Mouse (Mus musculus) ES-E14 (cell line): Measurements from ENCODE around the gene Gemin7. TPM values are rescaled to one million over a fixed set of nuclear protein-coding genes. Genes with fewer than 3 reads are reported as not detected.

Source experiments
- DNase-seq: peaks from one replicate; pipeline ENCODE4 v3.0.0-alpha.2; 2013; ENCODE audit warnings: low read depth, low spot score
- H3K27ac ChIP-seq: 2 replicates; pipeline ENCODE4 v1.5.1; 2012; ENCODE audit warnings: low read depth, mild to moderate bottlenecking, low read length, moderate library complexity, mixed read lengths; ENCODE audit not compliant: poor library complexity, insufficient read depth, severe bottlenecking
- H3K36me3 ChIP-seq: 2 replicates; pipeline ENCODE4 v1.6.1; 2012; ENCODE audit warnings: mild to moderate bottlenecking, low read length, moderate library complexity, mixed read lengths; ENCODE audit not compliant: control insufficient read depth, poor library complexity, insufficient read depth, severe bottlenecking
- H3K4me1 ChIP-seq, 2 experiments: fragments of 150-350 bp in 1 of 2; sonication (generic) in 1 of 2; 2 replicates each; pipeline ENCODE4 v1.6.1; 2012; ENCODE audit warnings: low read length in 2 of 2, mild to moderate bottlenecking in 1 of 2, mixed read lengths in 1 of 2; ENCODE audit not compliant: control insufficient read depth in 2 of 2, insufficient read depth in 2 of 2, poor library complexity in 1 of 2
- H3K4me3 ChIP-seq, 2 experiments: fragments of 150-350 bp in 1 of 2; sonication (generic) in 1 of 2; 2 replicates each; pipeline ENCODE4 v1.5.1; 2012; ENCODE audit warnings: low read length in 2 of 2, low read depth in 1 of 2, mild to moderate bottlenecking in 1 of 2, mixed read lengths in 1 of 2; ENCODE audit not compliant: insufficient read depth in 1 of 2, poor library complexity in 1 of 2, severe bottlenecking in 1 of 2
- H3K9ac ChIP-seq: 2 replicates; pipeline ENCODE4 v1.6.1; 2012; ENCODE audit warnings: low read depth, mild to moderate bottlenecking, low read length, mixed read lengths; ENCODE audit not compliant: poor library complexity, insufficient read depth, severe bottlenecking
- H3K9me3 ChIP-seq: fragments of 150-350 bp; sonication (generic); 2 replicates; pipeline ENCODE4 v1.6.1; 2012; ENCODE audit warnings: low read depth, mild to moderate bottlenecking, low read length; ENCODE audit not compliant: control insufficient read depth, insufficient read depth
- CHD2 ChIP-seq: IDR thresholded peaks from 2 replicates; pipeline ENCODE4 v1.6.1; 2014; ENCODE audit warnings: mild to moderate bottlenecking, low read depth, low read length, inconsistent platforms
- HCFC1 ChIP-seq: IDR thresholded peaks from 2 replicates; pipeline ENCODE4 v1.6.1; 2012; ENCODE audit warnings: low read length, inconsistent platforms, borderline replicate concordance; ENCODE audit not compliant: insufficient read depth
- MAFK ChIP-seq: IDR thresholded peaks from 2 replicates; pipeline ENCODE4 v1.6.1; 2014; ENCODE audit warnings: mild to moderate bottlenecking, low read depth, low read length, inconsistent platforms; ENCODE audit not compliant: insufficient read depth
- ZC3H11A ChIP-seq: IDR thresholded peaks from 2 replicates; pipeline ENCODE4 v1.6.1; 2012; ENCODE audit warnings: low read depth, mild to moderate bottlenecking, inconsistent platforms, low read length, borderline replicate concordance
- ZNF384 ChIP-seq: IDR thresholded peaks from 2 replicates; pipeline ENCODE4 v1.6.1; 2012; ENCODE audit warnings: low read depth, low read length, inconsistent platforms
- in situ Hi-C, 2 experiments: fragments of 600-800 bp; cut with MboI; formaldehyde crosslinking; loops; one replicate each; pipeline ENCODE4 v1.15.1; 2025; ENCODE audit warnings: low sequenced_read_pairs in 2 of 2, inconsistent platforms in 1 of 2; ENCODE audit not compliant: unreplicated experiment in 2 of 2
- total RNA-seq: library from RNA; depleted of rRNA; stranded (reverse); fragments of 300-350 nt; gene quantifications from 2 replicates; pipeline ENCODE4 v1.2.3, GENCODE M21; 2012

Gene Gemin7
- total RNA-seq, 1 experiment = 54.2 TPM

GRCm38 (mm10) chr7:19561765-19562642, 15.4 kb downstream of the Gemin7 start:
- Histone ChIP-seq H3K4me3 (peak overlapping the region; percentile 81 to 92), H3K36me3 (peaks cover 22% of the 10 kb centered on the region), H3K4me1 (peaks cover 2 to 8% of the 10 kb centered on the region in 2 experiments; a peak in 1 of 4 replicates), H3K9ac (peak overlapping the region; percentile 90), H3K27ac (0 out of 2 replicates have a peak overlapping the region, but pooled peaks have one; percentile 41), H3K9me3 (no peaks in the 10 kb centered on the region)
- TF ChIP-seq ZNF384 (no peak), ZC3H11A (peak; percentile 100), MAFK (no peak), HCFC1 (peak; percentile 72; the same call in 1 of the 2 replicates), CHD2 (no peak)
- DNase-seq = peak; percentile 75
- in situ Hi-C loops = no loop called here

- DNase-seq = no peak
- Histone ChIP-seq H3K9me3 (no peaks in the 10 kb centered on the region), H3K27ac (no peak overlapping the region), H3K36me3 (peaks cover 25% of the 10 kb centered on the region), H3K4me3 (peak overlapping the region; percentile 81 to 92), H3K9ac (peak overlapping the region; percentile 90), H3K4me1 (peaks cover 2 to 8% of the 10 kb centered on the region in 2 experiments; a peak in 1 of 4 replicates)
- in situ Hi-C loops = no loop called here
- TF ChIP-seq MAFK (no peak), ZNF384 (no peak), CHD2 (no peak), ZC3H11A (no peak), HCFC1 (no peak)
Observed at GRCm38 (mm10) chr7:19561431-19561764, 16.0 kb downstream of the Gemin7 start.

GRCm38 (mm10) chr7:19560491-19561260, 16.7 kb downstream of the Gemin7 start:
- no peak overlapping the region for H3K27ac ChIP-seq
- H3K36me3 ChIP-seq = peaks cover 25% of the 10 kb centered on the region
- no peak for DNase-seq
- H3K9me3 ChIP-seq = no peaks in the 10 kb centered on the region
- no peak for TF ChIP-seq HCFC1
- TF ChIP-seq CHD2 = no peak
- TF ChIP-seq MAFK = no peak
- in situ Hi-C loops = no loop called here
- H3K4me1 ChIP-seq = peaks cover 2 to 8% of the 10 kb centered on the region in 2 experiments; a peak in 1 of 4 replicates
- H3K4me3 ChIP-seq = peak overlapping the region; percentile 81 to 92
- H3K9ac ChIP-seq = peak overlapping the region; percentile 90

GRCm38 (mm10) chr7:19558965-19559364, 18.4 kb downstream of the Gemin7 start:
- peak; percentile 51 for DNase-seq
- Histone ChIP-seq H3K4me3 (no peak overlapping the region), H3K4me1 (peaks cover 2 to 8% of the 10 kb centered on the region in 2 experiments; a peak in 1 of 4 replicates), H3K36me3 (peaks cover 16% of the 10 kb centered on the region; the same call in 1 of the 2 replicates), H3K27ac (no peak overlapping the region), H3K9me3 (no peaks in the 10 kb centered on the region), H3K9ac (no peak overlapping the region)
- TF ChIP-seq ZC3H11A (no peak), CHD2 (no peak), HCFC1 (no peak), ZNF384 (no peak), MAFK (no peak)
- in situ Hi-C loops = no loop called here
